Mouse (Mus musculus) cerebellum, postnatal 14 days (tissue): ENCODE data around the gene Irgm1.
A peak's percentile ranks its signal among the peaks of the same experiment; 100 is the strongest.
"Not testable (repeated sequence)": the region's sequence is repeated elsewhere in the genome, so short reads cannot be mapped to it uniquely, and the experiment has no call there.

Experiments used
- DNase-seq, 2 experiments: peaks; one replicate each; pipeline ENCODE4 v3.0.0; 2021; ENCODE audit warnings: mixed read lengths in 2 of 2

Irgm1 gene

DNA sequence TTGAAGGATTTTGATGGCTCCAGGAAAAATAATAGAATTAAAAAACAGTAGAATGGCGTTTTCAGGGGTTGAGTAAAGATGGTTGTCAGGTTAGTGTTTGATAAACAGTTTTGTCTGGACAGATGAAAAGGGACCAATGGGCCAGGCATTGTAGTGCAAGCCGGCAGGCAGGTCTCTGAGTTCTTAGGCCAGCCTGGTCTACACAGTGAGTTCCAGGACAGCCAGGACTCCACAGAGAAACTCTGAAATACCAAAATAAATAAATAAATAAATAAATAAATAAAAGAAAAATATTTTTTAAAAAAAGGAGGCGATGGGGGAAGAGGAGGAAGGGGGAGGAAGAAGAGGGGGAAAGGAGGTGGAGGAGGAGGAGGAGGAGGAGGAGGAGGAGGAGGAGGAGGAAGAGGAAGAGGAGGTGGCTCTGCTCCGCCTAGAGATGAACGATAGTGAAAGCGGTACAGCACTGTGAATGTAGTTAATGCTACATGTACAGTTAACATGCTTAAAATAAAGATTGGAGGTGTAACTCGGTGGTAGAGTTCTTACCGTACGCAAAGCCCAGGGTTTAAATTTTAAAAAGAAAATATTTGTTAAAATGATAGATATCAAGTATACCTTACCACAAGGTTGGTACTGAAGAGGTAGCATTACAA is 38.3 kb downstream of the Irgm1 start:
- DNase-seq = no peak

DNA sequence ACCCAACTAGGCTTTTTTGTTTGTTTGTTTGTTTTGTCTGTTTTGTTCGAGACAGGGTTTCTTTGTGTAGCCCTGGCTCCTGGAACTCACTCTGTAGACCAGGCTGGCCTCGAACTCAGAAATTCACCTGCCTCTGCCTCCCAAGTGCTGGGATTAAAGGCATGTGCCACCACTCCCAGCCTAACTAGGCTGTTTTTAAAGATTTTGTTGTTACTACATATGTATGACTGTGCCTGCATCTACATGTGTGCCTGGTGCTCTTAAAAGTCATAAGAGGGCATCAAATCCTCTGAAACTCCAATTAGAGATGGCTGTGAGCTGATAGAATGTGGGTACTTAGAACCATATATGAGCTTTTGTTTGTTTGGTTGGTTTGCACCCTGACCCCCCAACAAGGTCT is 40.2 kb downstream of the Irgm1 start:
- DNase-seq = no peak

DNA sequence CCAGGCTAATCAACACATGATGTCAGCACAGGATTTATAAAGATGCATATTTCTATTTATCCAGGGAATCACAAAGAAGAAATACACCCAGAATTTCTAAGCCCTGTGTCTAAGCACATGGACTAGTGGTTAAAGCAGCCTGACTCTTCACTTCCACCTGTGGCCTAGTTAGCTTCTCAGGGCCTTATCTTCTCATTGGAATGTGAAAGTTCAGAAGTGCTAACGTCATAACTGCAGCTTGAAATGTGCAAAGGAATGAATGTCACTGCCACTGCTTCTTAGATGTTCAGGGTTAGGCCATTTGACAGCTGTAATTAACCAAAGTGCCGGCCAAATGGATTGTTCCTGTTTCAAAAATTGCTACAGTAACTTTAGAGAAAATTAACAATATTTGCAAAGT is 41.2 kb downstream of the Irgm1 start:
- DNase-seq = no peak

DNA sequence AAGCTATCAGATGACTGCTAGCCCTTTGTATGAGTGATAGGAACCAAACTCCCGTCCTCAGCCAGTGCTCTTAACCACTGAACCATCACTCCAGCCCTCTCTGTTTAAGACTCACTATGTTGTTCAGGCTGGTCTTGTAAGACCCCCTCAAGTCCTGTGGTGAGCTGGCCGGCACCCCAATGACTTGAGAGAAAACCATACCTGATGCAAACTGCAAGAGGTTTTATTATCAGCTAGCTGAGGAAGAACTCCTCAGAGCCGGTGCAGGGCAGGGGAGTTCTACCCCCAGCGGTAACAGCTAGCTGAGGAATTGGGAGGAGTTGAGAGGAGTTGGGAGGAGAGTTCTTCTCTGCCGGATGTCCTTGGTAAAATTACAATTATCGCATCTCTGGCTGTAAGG is 43.6 kb downstream of the Irgm1 start:
- no peak for DNase-seq

DNA sequence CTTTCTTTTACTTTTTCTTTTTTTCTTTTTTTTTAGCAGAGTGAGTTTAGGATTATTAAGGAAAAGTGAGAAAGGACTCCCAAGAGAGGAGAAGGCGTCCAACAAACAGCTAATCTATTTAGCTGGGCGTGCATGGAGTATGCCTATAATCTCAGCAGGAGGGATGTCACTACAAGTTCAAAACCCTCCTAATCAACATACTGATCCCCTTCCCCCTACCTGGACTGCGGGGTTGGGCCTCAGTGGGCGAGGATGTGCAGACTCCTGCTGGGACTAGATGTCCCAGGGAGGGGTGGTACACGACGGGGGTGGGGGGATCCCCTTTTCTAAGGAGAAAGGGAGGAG is 44.8 kb downstream of the Irgm1 start:
- no peak for DNase-seq

DNA sequence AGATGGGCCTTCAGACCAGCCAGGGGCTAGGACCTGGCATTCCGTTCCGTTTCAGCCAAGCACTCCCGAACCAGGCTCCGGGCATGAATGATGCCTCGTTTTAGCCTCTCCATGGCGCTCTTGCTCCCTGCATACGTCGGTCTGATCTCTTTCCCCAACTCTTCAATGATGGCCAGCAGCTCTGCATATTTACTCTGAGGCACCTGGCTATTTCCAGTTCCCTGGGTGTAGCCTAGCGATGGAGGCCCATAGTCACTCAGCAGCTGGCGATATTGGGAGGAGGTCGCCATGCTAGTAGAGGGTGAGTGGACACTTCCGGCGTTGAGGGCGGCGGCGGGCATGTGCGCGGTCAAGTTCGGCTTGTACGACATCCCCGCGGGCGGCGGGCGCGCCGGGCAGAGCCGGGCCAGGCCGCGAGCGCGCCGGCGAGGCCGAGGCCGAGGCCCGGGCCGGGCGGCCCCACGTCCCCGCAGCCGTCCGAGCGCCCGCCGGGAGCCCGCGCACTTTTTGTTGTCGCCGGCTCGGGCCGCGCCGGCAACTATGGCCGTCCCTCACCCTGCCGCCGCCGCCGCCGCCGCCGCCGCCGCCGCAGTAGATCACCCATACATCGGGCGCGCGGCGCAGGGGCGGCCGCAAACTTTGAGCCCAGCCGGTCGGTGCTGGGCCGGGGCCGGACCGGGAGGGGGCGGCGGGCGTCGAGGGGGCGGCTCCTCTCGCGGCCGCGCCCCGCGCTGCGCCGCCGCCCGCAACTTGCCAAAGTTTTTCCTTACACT is 45.3 kb downstream of the Irgm1 start, which contains the start of the genes Trim7 and Gm12184:
Gene Trim7 (plus strand): TSS at position 162 of the 773 bp plus-strand sequence.
Gene Gm12184 (minus strand): TSS at position 677 of the 773 bp plus-strand sequence.
- peak in 1 of 2 experiments; percentile 35 for DNase-seq

DNA sequence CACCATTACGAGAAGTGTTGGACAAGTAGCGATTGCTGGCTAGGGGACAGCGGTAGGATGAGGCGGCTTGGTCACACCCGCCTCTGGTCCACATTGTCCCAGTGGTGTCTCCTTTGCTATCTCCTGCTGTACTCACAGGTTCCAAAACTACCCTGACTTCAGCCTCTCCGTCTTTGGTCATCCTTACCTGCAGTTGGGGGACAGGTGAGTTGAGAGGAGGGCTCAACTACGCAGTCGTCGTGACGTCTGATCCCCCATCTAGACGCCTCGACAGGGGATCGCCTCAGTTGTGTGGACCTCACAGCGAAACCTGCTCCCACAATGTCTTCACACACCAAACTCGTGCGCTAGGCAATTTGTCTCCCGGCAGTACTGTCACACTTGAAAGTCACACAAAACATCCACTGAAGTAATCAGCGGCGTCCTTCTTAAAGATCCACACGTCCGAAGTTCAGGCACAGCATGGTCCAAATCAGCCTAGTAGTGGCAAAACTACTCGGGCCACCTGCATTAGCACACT is 47.1 kb downstream of the Irgm1 start:
- DNase-seq = peak in 1 of 2 experiments; percentile 22

DNA sequence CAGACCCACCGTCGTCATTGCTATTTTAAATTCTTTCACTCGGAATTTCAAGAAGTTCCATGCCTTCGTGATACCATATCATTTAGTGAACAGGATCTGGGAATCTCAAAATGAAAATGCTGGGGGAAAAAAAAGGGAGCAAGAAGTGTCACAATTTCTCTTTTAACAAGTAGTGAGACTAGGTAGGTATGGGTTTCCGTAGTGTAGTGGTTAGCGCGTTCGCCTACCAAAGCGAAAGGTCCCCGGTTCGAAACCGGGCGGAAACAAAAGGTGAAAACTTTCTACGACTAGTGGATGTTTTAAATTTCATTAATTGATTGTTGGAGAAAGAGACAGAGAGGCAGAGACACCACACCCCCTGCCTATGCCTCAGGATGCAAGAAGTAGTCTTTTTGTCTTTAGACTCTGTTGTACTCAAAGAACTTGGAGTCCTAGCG is 47.9 kb downstream of the Irgm1 start:
- peak; percentile 75 to 76 for DNase-seq

DNA sequence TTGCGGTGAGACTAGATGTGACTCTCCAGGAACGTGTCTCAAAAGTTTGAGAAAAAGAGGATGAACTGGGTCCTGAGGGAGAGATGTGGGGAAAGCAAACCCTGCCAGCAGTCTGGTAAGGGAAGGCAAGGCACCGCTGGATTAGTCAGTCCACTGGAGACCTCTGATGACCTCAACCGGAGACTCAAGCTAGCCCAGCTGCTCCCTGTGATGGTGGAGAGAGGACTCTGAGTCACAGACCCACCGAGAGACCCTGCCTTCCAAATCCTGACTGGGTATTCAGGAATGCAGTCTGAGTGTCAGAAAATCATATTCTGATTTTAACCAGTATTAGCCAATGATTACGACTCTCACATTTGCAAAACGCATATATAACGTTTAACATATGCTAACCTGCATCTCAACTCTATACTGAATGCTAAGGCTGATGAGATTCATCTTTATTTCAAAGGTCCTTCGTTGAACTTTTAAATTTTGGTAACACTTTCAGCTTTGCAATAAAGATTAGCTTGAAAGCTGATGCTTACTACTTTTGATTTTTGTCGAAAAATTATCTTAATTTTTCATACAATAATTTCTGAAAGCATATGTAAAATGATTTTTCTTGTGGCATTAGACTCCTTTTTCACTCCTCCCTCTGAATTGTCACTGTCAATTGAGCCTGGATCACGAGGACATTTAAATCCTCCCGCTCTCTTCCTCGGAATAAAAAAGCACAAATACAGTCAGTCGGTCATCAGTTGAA is 48.5 kb downstream of the Irgm1 start:
- no peak for DNase-seq

DNA sequence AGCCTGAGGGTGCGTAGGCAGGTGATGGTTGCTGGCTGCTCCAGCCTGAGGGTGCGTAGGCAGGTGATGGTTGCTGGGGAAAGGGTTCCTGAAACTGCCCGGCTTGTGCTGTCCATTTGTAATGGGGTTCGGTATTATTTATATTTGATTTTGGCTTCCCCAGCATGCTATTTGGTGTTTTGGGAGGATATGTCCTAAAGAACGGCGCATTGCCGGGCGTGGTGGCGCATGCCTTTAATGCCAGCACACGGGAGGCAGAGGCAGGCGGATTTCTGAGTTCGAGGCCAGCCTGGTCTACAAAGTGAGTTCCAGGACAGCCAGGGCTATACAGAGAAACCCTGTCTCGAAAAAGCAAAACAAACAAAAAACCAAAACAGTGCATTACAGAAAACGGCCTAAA is 50.2 kb downstream of the Irgm1 start:
- not testable (repeated sequence) for DNase-seq

DNA sequence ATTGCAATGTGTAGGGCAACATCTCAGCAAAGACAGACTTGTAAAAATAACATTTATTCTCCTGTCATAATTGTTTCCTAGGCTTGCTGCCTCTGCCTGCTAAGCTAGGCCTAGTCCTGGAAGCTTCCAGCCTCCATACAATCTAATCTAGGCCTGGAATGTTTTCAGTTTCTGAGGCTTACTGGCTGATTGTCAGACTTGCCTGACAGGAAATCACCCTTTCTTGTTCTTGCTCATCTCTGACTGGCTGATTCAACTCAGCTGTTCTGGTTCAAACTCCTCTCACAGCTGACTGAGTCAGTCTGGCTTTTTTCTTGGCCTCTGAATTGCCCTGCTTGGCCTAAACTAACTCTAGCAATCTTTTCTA is 51.2 kb downstream of the Irgm1 start:
- DNase-seq = no peak

DNA sequence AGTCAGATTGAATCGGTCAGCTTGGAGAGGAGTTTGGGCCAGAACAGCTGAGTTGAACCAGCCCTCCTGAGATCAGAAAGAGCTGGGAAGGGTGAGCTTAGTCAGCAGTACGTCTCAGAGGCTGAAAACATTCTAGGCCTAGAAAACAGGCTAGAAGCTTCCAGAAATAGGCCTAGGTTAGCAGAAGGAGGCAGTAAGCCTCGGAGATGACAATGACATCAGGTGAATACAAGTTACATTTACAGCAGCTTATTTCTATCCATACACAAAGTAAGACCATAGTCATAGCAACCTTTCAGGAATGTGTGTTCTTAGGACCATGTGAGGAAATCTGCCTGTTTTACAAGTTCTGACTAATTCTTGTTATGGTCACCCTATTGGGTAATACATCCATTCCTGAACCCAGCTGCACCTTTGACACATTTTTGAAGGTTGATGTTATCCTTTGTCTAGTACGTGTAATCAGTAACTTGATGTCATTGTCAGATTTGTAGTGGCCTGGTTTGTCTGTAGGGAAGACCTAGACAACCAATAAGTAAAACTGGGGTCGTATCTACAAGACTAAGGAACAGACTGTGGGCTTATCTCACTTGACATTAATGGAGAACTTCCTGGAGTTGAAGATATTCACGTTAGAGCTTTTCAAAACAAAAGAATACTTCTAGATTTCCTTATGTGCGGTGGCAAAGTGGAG is 51.7 kb downstream of the Irgm1 start:
- DNase-seq = no peak

DNA sequence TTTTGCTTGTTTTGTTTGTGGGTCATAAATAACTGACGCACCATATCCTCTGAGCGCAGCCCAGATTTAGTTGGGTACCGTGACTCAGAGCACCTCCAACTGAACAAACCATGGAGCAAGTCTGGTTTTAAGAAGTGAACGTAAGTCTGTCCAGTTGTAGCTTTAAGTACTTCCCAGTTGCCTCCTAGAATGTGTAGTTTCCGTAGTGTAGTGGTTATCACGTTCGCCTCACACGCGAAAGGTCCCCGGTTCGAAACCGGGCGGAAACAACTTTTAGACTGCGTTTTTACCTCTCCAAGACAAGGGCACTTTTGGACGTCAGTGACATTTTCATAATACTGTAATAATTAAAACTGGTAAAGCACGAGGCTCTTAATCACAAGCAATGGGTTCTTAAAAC is 53.1 kb downstream of the Irgm1 start:
- DNase-seq = peak; percentile 90 to 91

DNA sequence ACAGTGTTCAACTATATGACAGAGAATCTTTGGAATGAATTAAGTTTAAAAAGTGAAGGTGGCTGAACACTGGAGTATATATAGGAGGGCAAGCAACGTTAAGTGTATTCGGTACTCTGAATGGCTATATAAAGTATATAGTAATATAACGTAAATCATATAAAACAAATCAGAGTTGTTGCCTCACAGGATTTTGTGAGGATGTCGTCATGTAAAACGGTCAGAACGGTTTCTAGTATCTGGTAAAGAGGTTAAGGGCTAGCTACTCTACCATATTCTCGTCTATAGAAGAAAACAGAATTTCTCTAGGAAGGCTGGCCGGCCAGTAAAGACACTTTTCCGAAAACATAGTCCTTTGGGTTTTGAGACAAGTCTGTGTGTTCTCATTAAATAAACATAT is 53.7 kb downstream of the Irgm1 start:
- no peak for DNase-seq

DNA sequence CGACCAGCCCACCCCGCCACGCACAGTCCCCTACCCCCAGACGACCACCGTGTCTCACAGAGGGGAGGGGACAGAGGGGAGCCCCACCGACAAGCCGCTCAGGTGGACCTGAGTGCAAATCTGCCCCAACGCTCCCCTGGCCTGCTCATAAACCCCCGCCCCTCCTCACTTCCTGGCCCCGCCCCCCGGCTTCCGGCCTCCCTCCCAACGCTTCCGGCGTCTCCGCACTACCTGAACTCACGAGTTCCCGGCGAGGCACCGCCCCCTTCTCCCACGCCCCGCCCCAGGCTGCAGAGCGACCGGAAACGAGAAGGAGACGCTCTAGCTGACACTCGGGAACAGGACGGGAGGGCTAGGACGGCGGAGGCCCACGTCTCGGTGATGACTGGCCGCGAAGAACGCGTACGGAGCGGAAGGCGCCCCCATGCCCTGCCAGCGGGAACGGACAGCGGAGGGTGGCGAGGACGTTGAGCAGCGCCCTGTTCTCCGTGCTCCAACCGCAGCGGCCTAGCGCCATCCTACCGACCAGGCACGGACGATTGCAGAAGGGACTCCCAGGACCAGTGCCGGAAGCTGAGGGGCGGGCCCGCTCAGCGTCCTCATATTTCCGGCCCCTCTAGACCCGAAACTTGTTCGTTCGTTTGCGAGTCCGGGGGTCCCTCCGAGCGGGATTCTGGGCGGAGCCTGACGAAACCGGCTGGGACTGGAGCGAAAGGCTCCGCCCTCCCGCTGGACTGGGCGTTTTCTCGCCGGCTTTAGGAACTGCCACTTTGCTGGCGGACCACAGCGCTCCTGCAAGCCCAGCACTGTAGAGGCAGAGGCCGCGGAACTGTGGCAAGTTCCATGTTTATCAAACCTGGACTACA is 54.5 kb downstream of the Irgm1 start, which contains the start of gene Trim41:
Gene Trim41 (minus strand): TSS at position 554 of the 866 bp plus-strand sequence.
- DNase-seq = peak; percentile 99 to 100

DNA sequence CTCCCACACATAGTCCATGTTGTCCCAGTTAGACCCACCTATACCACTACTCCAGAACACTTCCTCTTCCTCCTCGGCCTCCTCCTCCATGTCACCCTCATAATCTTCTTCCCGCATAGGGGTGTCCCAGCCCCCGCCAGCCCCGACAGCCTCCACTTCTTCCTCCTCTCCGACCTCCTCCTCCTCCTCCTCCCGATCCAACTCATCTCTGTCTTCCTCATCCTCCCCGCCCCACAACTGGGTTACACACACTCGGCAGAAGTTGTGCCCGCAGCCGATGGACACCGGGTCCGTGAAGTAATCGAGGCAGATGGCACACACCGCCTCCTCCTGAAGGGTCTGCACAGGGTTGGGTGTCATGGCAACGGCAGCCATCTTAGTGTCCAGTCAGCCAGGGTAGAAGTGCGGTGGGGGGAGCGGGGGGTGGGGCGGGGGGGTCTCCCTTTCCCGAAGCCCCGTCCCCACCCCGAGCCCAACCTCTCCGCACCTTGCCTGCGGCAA is 55.2 kb downstream of the Irgm1 start:
- DNase-seq = peak in 1 of 2 experiments; percentile 79

DNA sequence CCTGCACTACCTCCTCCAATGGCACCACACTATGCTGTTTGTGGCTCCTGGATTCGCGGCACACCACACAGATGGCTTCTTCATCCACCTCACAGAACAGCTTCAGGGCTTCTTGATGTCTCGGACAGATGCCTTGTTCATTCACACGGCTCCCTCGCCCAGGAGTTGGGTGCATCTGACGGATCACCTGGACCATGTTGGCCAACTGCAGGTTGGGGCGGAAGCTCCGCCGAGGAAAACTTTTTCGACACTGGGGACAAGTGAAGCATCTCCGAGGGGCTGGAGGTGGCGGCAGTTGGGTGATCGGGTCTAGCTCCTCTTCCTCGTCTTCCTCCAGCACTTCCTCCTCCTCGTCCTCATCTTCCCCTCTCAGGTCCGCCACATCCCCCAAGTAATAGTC is 55.6 kb downstream of the Irgm1 start:
- peak in 1 of 2 experiments; percentile 35 for DNase-seq

DNA sequence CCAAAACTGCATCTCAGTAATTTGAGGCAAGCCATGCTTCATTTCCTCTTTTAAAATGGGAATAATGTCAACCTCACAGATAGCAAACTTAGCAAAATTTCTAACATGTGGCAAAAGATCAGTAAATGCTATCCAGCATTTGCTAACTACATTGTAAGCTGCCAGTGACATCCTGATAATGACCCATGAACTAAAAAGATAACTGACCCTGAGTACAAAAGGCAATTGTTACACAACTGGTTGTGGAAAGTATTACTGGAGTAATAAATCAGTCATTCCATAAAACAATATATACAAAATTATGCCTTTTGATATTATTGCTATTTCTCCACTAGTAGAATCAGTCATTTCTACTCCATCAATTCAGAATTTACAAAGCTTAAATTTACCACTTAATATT is 57.7 kb downstream of the Irgm1 start:
- DNase-seq = no peak
